Mouse (Mus musculus) frontal cortex, postnatal 14 days (tissue): ENCODE data around the gene Jarid2.

Experiments used
- DNase-seq, 2 experiments: peaks; one replicate each; pipeline ENCODE4 v3.0.0; 2022; ENCODE audit warnings: low spot score in 2 of 2

Jarid2 gene

GRCm38 (mm10) chr13:44781126-44781525 is 51.9 kb downstream of the Jarid2 start:
- DNase-seq, result no peak

DNA sequence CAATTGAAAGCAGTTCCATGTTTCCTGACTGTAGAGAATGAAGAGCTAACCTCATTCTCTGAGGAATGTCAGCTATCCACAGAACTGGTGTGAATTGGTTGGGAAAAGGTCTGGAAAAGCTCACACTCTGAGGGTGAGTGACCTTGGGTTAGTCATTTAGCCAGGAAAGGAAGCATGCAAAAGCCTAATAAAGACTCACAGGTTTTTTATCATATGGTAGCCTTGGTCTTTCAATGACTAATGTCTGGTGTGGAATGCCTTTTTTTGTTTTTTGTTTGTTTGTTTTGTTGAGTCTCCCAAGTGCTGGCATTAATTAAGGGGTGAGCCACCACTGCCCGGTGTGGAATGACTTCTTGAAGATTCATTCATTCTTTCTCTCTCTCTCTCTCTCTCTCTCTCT is 55.3 kb downstream of the Jarid2 start:
- no peak for DNase-seq

DNA sequence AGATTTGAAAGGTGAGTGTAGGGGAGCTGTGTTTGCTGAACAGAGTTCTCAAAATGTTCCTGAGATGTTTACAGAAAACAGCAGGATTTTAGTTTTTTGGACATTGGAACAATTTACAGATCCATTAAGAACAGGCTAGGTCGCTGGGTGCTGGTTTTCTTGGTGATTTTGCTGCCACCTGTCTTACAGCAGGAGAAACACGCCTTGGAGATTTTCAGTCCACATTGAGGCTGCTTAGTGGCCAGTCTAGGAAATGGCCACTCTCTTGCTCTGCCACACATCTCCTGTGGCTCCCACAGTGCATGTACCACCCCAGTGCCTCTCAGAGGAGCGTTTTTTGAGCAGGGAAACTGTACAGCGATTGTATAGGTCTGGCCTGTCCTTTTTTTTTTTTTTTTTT is 57.0 kb downstream of the Jarid2 start:
- DNase-seq, result peak in 1 of 2 experiments; percentile 16

DNA sequence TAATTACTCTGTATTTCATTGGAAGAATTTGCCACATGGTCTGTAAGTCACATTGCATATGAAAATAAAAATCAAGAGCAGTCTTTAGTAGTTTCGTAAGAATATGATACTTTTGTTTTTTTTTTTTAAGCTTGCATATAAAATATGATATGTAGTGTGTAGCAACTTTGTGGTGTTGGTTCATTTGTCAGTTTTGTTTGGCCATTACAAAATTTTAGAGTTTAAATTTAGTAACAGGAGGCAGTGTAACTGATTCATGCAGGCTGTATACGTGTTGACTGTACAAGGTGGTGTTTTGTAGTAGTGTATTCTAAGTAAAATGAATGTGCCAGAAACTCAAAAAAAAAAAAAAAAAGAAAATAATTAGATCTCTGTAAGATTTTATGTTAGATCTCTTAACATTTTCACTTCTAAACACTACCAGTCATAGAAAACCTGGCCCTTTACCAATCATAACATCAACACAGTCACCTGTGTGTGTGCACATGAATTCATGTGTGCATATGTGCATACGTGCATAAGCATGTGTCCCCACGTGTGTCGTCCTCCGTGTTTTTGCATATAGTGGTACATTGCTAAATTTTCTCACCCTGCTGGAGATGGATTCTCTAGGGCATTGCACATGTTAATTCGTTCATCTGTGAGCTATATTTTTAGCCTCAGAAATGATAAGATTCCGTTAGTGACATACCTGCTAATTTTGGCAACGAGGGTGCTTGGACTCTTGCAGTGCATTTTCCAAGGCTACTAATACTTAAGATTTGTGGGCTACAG is 59.3 kb downstream of the Jarid2 start:
- no peak for DNase-seq

DNA sequence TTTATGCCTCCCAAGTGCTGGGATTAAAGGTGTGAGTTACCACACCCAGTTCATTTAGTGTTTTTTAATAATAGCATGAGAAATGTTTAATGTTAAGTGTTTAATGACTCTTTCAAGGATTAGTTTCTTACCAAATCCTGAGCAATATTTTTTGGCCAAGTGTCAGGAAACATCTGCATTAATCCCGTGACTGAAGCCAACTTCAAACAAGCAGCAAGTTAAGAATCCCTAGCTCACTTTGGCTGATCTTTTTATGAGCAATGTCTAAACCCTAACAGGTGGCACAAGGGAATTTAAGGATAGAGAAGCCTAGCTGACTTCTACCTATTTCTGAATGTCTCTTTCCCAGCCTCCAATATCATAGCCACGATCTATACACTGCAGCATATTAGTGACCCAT is 60.7 kb downstream of the Jarid2 start:
- DNase-seq, result no peak

DNA sequence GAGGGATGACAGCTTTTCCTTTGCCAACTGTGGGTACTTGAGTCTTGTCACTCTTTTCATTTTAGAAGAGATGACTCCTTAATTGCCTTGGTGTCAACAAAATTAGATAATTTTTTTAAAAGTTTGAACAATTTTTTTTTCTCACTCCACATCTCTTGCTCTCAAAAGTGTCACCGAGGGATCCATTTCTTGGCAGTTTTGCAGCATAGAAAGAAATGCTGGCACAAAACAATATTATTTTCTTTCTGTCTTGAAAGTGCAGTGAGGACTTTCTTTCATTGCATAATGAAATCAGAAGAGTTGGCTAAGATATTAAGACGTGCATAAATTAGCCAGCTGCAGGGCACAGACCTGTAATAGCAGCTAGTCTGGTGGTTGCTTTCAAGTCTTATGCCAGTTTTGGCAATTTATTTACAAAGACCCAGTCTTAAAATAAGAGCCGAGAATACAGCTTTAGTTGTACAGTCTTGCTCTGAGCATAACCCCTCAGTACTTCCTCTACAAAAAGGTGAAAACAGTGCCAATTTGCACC is 63.2 kb downstream of the Jarid2 start:
- no peak for DNase-seq

GRCm38 (mm10) chr13:44795891-44796290 is 66.6 kb downstream of the Jarid2 start:
- no peak for DNase-seq

DNA sequence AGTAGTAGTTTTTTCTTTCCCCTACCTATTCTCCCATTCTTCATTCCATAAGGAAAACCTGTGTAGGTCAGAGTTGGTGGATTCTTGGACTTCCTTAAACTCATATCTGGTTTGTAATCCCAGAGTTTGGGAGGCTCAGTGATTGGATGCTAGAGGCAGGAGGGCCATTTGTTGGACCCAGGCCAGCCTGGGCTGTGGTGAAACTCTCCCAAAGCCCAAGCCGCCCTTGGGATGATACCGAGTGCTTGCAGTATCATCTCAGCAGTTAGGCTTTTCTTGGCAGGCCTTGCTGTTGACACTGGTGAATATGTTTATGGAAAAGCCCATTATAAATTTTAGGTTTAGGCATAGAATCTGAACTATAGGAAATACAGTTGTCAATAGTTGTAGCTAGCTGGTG is 67.5 kb downstream of the Jarid2 start:
- no peak for DNase-seq

- no peak for DNase-seq
Observed at GRCm38 (mm10) chr13:44798280-44798679, 69.0 kb downstream of the Jarid2 start.

- DNase-seq, result no peak
Observed at GRCm38 (mm10) chr13:44799166-44799565, 69.9 kb downstream of the Jarid2 start.

GRCm38 (mm10) chr13:44800059-44800458 is 70.8 kb downstream of the Jarid2 start:
- DNase-seq, result no peak

- peak in 1 of 2 experiments; percentile 49 for DNase-seq
Observed at GRCm38 (mm10) chr13:44804876-44805275, 75.6 kb downstream of the Jarid2 start.

DNA sequence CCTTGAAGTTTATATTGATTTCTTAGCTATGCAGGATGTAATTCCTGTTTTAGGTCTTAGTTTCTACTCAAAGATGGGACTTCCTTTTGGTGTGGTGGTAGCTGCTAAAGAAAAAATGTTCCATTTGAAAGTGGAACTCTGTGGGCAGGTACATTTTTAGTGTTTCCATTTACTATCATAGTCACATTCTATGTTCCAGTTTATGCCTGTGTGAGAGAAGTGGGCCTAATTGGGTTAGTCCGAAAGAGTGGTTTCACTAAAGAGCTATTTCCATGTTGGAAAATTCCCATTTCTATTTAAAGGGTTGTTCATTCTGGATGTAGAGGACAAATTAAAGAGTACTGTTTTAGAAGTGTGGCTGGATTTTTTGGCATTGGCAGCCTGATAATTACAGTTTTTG is 79.0 kb downstream of the Jarid2 start:
- DNase-seq, result no peak

GRCm38 (mm10) chr13:44811021-44811420 is 81.7 kb downstream of the Jarid2 start:
- no peak for DNase-seq

- DNase-seq, result no peak
Observed at GRCm38 (mm10) chr13:44811601-44812000, 82.3 kb downstream of the Jarid2 start.

- DNase-seq, result no peak
Observed at GRCm38 (mm10) chr13:44812381-44812780, 83.1 kb downstream of the Jarid2 start.

GRCm38 (mm10) chr13:44819400-44819799 is 90.1 kb downstream of the Jarid2 start:
- DNase-seq, result no peak

DNA sequence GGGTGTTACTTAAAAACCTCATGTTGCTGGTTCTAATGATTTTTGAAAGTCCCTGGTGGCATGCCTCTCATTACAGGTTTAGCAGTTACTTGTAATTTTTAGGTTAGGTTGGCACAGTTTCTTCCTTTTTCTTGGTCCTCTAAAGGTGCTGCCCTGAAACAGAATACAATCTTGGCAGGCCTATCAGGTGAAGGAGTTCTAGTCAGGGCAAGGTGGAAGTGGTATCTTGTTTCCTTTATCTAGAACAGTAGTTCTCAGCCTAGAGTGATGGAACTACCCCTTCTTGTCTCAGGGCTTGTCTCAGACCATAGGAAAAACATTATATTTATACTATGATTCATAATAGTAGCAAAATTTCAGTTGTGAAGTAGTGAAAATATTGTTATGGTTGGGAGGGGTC is 93.3 kb downstream of the Jarid2 start:
- DNase-seq, result no peak

DNA sequence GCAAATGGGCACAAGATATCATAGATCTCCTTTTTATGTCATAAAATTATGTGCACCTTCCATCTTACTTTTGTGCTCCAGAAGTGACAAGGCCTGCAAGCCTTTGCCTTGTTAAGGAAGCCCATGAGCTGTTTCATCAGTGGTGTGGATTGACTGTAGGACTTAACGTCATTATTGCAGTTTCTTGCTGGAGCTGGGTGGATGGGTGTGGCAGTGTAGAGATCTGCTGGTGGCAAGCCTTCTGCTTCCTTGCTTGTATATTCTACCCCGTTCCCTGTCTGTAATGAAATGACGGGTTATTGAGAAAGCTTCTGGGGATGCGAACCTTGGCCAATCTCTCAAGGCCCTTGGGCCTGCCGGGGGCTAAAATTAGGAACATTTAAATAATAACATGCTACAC is 99.6 kb downstream of the Jarid2 start:
- DNase-seq, result no peak

DNA sequence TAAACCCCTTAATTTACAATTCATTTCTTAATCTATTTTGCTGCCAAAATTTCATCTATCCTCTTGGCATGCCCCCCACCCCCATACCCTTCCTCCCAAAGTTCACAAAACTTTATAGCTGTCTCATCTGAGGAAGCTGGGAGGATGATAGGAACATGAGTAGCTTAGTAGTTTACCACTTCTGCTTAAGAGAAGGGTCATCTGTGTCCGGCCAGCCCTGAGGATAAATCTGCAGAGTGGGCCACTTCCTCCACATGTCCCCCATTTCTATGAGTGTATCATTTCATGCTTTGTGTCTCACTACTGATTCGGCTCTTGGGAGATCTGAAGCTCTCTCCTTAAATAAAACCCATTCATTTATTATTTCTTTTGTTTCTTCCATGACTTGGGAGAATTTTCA is 102.8 kb downstream of the Jarid2 start:
- no peak for DNase-seq

- DNase-seq, result no peak
Observed at GRCm38 (mm10) chr13:44832866-44833265, 103.6 kb downstream of the Jarid2 start.

GRCm38 (mm10) chr13:44833353-44833752 is 104.1 kb downstream of the Jarid2 start:
- no peak for DNase-seq

DNA sequence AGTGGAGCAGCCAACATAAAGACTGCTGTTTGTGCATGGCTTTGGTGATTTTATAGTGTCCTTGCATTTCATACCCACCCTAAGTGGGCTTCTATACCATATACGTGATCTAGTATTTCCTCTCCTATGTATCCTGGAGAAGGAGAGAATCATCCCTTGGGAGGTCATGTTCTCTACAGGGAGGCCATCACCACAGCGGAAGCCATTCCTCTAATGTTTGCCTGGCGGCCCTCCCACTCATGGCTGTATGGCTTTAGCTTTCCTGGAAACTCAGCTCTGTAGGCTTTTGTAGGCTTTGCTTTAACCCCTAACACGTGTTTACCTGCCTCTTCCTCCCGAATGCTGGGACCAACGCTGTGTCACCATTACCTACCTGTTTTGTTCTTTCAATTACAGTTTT is 108.2 kb downstream of the Jarid2 start:
- no peak for DNase-seq
